Mouse (Mus musculus) midbrain, postnatal 0 days (tissue): Measurements from ENCODE around the gene Gm45140. TPM values are rescaled to one million over a fixed set of nuclear protein-coding genes. Genes with fewer than 3 reads are reported as not detected.
"Not testable (repeated sequence)": the region's sequence is repeated elsewhere in the genome, so short reads cannot be mapped to it uniquely, and the experiment has no call there.

Experiments used
- ATAC-seq: fragments of 200-750 bp; cut with Nextera tagmentation; 2 replicates; pipeline ENCODE4 v1.8.0; 2017; ENCODE audit warnings: moderate number of reproducible peaks, mild to moderate bottlenecking, moderate TSS enrichment, moderate library complexity; ENCODE audit not compliant: low FRiP score
- DNase-seq: peaks from one replicate; pipeline ENCODE4 v3.0.0-alpha.2; 2015; ENCODE audit warnings: low spot score
- H3K27ac ChIP-seq: fragments of 300-500 bp; sonication (generic); 2 replicates; pipeline ENCODE4 v1.5.1; 2014; ENCODE audit warnings: low read depth, mild to moderate bottlenecking, low read length, mixed read lengths
- H3K27me3 ChIP-seq: fragments of 300-500 bp; sonication (generic); 2 replicates; pipeline ENCODE4 v1.6.1; 2014; ENCODE audit warnings: low read length, control low read depth, mixed read lengths; ENCODE audit not compliant: insufficient read depth
- H3K36me3 ChIP-seq: fragments of 300-500 bp; sonication (generic); 2 replicates; pipeline ENCODE4 v1.6.1; 2014; ENCODE audit warnings: low read length, control low read depth, mixed read lengths; ENCODE audit not compliant: insufficient read depth
- H3K4me1 ChIP-seq: fragments of 300-500 bp; sonication (generic); 2 replicates; pipeline ENCODE4 v1.6.1; 2014; ENCODE audit warnings: mild to moderate bottlenecking, control low read depth, antibody characterized with exemption, low read length, mixed read lengths; ENCODE audit not compliant: insufficient read depth
- H3K4me2 ChIP-seq: fragments of 300-500 bp; sonication (generic); 2 replicates; pipeline ENCODE4 v1.6.1; 2014; ENCODE audit warnings: low read depth, mild to moderate bottlenecking, low read length, mixed read lengths; ENCODE audit not compliant: poor library complexity, severe bottlenecking
- H3K4me3 ChIP-seq: fragments of 300-500 bp; sonication (generic); 2 replicates; pipeline ENCODE4 v1.5.1; 2014; ENCODE audit warnings: low read depth, mild to moderate bottlenecking, low read length, moderate library complexity
- H3K9ac ChIP-seq: fragments of 300-500 bp; sonication (generic); replicated peaks from 2 replicates; pipeline ENCODE4 v1.6.1; 2014; ENCODE audit warnings: mild to moderate bottlenecking, low read length, moderate library complexity, mixed read lengths; ENCODE audit not compliant: poor library complexity, severe bottlenecking
- H3K9me3 ChIP-seq: fragments of 300-500 bp; sonication (generic); 2 replicates; pipeline ENCODE4 v1.6.1; 2016; ENCODE audit warnings: low read length, control low read depth
- CTCF ChIP-seq: IDR thresholded peaks from 2 replicates; pipeline ENCODE4 v1.5.1; 2016; ENCODE audit warnings: antibody characterized with exemption, mild to moderate bottlenecking
- WGBS: fragments of 180-500 bp; shearing (Covaris S2); extraction: QIAGEN DNeasy Blood & Tissue Kit; methylation state at CpG from one replicate; pipeline ENCODE4 v1.1.7; 2014; 5-methylcytosine and 5-hydroxymethylcytosine counted together
- polyA plus RNA-seq: library from polyadenylated mRNA; unstranded; fragments of >200 nt; fragmentation: Nextera tagmentation; extraction: Ambion mirVana; gene quantifications from 2 replicates; pipeline ENCODE4 v1.2.1, GENCODE M21; 2015
- total RNA-seq: library from RNA; depleted of rRNA; stranded (reverse); fragments of >200 nt; gene quantifications from 2 replicates; pipeline ENCODE4 v1.2.3, GENCODE M21; 2014

Gm45140 gene
- total and polyA plus RNA-seq, 2 experiments from 2014 or later: 1.2 to 5.4 TPM

DNA sequence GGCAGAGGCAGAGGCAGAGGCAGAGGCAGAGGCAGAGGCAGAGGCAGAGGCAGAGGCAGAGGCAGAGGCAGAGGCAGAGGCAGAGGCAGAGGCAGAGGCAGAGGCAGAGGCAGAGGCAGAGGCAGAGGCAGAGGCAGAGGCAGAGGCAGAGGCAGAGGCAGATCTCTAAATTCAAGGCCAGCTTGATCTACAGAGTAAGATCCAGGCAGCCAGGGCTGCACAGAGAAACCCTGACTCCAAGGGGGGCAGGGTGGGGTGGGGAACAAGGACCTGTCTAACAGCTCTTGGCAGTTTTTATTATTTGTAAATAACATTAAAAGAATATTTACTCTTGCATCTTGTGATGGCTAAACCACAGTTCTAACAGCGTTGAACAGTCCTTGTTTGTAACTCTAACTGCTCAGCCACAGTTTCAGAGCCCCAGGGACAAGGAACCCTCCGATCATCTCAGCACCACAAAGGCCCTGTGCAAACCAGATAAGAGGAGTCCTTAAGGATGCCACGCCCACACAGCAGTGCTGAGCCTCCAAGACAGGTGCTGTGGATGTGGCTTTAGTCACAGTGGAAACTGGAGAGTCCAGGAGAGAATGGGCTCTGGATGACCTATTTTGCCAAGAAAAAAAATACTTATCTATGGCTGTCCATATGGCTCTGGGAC lies 59.9 kb downstream of the Gm45140 start:
- ATAC-seq (no peak), DNase-seq (no peak)
- no peak for TF ChIP-seq CTCF
- Histone ChIP-seq H3K27ac (no peak overlapping the region), H3K9ac (no peak overlapping the region), H3K4me1 (no peaks in the 10 kb centered on the region), H3K27me3 (no peaks in the 10 kb centered on the region), H3K36me3 (no peaks in the 10 kb centered on the region), H3K4me2 (no peak overlapping the region), H3K4me3 (no peak overlapping the region), H3K9me3 (no peaks in the 10 kb centered on the region)
- WGBS: 66% methylated on average over 3 of the region's 3 CpGs

DNA sequence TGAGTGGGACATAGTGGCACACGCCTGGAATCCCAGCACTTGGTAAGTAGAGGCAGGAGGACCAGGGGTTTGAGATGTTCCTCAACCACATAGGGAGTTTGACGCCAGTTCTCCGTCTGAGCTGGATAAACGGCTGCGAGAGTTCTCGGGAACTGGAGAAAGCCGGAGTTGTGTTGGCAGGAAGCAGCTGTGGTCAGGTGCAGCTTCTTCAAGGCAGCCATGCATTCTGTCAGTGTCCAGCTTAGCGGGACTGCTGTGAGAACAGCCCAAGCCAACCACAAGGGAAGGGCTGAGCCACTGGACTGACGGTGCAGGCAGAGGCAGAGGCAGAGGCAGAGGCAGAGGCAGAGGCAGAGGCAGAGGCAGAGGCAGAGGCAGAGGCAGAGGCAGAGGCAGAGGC lies 60.7 kb downstream of the Gm45140 start:
- no peaks in the 10 kb centered on the region for H3K27me3 ChIP-seq
- H3K9me3 ChIP-seq: no peaks in the 10 kb centered on the region
- H3K27ac ChIP-seq: no peak overlapping the region
- H3K4me1 ChIP-seq: no peaks in the 10 kb centered on the region
- H3K4me3 ChIP-seq: no peak overlapping the region
- no peak for ATAC-seq
- no peak for DNase-seq
- no peak overlapping the region for H3K9ac ChIP-seq
- 88% methylated on average over 9 of the region's 9 CpGs for WGBS
- H3K4me2 ChIP-seq: no peak overlapping the region
- TF ChIP-seq CTCF: no peak
- no peaks in the 10 kb centered on the region for H3K36me3 ChIP-seq

DNA sequence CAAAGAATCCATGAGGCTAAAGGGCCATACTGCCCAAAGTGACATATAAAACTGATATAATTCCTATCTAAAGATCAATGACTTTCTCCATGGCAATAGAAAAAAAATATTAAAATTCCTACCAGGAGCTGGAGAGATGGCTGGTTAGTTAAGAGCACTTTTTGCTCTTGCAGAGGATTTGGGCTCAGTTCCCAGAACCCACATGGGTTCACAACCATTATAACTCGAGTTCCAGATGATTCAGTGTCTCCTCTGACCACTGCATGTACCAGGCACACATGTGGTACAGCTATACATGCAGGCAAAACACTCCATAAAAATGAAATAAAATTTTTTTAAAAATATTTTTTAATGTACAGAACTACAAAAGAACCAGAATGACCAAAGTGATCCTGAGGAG lies 61.1 kb downstream of the Gm45140 start:
- WGBS: 58% methylated on average over 1 of the region's 1 CpGs
- TF ChIP-seq CTCF: no peak
- ATAC-seq: no peak

DNA sequence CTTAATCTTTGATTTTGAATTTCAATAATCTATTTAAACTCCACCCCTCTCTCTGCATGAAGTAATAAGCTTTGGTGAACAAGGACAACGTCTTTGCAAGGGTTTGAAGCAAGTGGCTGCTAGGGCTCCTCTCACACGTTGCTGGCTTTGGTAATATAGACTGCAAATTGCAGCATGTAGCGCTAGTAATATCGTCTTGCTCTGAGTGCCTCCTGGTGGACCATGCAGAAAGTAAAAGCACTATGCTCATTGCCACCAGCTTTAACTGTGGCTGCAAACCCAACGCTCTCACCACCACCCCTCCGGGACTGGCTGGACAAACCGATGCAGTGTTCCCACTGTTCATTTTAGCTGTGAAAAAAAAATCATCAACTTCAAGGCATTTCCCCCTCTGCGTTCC lies 65.0 kb downstream of the Gm45140 start:
- H3K27me3 ChIP-seq: no peaks in the 10 kb centered on the region
- DNase-seq (peak; percentile 46), ATAC-seq (no peak)
- H3K4me3 ChIP-seq: no peak overlapping the region
- peak; percentile 72 for TF ChIP-seq CTCF
- 50% methylated on average over 8 of the region's 8 CpGs for WGBS
- H3K9me3 ChIP-seq: no peaks in the 10 kb centered on the region
- H3K27ac ChIP-seq: no peak overlapping the region
- H3K4me1 ChIP-seq: no peaks in the 10 kb centered on the region
- H3K4me2 ChIP-seq: no peak overlapping the region
- no peaks in the 10 kb centered on the region for H3K36me3 ChIP-seq
- H3K9ac ChIP-seq: no peak overlapping the region

More for the DNA sequence above, 61.1 kb downstream of the Gm45140 start:
- Histone ChIP-seq H3K9me3 (no peaks in the 10 kb centered on the region), H3K9ac (no peak overlapping the region), H3K4me3 (no peak overlapping the region), H3K27me3 (no peaks in the 10 kb centered on the region), H3K27ac (no peak overlapping the region), H3K4me1 (no peaks in the 10 kb centered on the region), H3K36me3 (no peaks in the 10 kb centered on the region), H3K4me2 (no peak overlapping the region)
- no peak for DNase-seq

DNA sequence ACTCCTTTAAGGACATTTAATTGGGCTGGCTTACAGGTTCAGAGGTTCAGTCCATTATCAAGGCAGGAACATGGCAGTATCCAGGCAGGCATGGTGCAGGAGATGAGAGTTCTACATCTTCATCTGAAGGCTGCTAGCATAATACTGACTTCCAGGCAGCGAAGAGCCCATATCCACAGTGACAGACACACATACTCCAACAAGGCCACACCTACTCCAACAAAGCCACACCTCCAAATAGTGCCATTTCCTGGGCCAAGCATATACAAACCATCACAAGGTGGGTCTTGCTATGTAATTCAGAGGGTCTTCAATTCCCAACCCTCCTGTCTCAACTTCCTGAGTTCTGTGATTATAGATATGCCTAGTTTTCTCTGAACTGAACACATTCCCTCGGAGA lies 71.3 kb downstream of the Gm45140 start:
- H3K4me2 ChIP-seq, H3K27me3 ChIP-seq, ATAC-seq, H3K4me1 ChIP-seq, H3K9me3 ChIP-seq, H3K36me3 ChIP-seq, DNase-seq, H3K9ac ChIP-seq, H3K27ac ChIP-seq, H3K4me3 ChIP-seq: not testable (repeated sequence)
- 96% methylated on average over 2 of the region's 2 CpGs for WGBS

DNA sequence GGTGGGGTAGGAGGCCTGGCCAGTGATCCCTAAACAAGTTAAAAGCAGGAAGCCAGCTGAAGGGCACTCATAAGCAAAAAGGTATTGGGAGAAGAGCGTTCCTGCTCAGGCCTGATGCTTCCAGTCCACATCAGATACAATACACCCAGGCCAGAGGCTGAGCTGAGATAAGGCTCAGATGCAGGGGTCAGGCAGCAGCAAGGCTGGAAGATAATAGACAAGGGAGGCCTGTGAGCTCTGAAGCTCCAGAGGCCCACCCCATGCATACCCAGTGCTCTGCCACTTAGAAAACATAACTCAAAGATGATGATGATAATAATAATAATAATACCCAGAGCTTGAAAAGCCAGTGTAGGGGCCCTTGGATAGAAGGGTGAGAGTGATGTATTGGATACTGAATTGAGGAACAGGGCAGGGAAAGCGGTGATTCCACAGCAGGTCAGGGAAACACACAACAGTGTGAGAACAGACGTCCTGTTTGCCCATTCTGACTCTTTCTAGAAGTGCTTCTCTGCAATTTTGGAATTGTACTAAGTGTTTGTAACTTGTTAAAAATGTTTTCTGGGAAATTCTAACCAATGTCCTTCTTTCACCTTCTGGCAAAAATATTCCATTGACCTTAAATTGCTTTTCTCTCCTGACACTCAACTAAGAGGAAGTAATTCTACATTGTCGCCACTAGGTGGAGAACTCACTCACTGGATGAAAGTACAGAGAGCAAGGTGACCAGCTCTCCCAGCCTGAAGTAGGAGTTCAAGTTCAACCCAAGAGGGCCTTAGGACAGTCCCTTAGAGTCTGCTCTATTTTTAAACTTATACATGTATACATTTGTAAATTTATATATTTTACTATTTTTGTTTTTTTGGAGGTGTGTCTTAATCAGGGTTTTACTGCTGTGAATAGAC lies 72.0 kb downstream of the Gm45140 start:
- H3K27me3 ChIP-seq: no peaks in the 10 kb centered on the region
- H3K4me1 ChIP-seq: no peaks in the 10 kb centered on the region
- H3K4me3 ChIP-seq: no peak overlapping the region
- no peak overlapping the region for H3K27ac ChIP-seq
- no peaks in the 10 kb centered on the region for H3K36me3 ChIP-seq
- 64% methylated on average over 4 of the region's 4 CpGs for WGBS
- no peak overlapping the region for H3K4me2 ChIP-seq
- H3K9ac ChIP-seq: no peak overlapping the region
- H3K9me3 ChIP-seq: no peaks in the 10 kb centered on the region
- peak; percentile 76 for TF ChIP-seq CTCF
- DNase-seq (peak; percentile 25), ATAC-seq (no peak)
